17 mouse cellular contexts compared by ENCODE assay signal in genomic region chr2:77448951-77449480, GRCm38 (mm10).
DNase-seq lines count a peak whose midpoint lies in the region; ATAC-seq and TF ChIP-seq lines count a peak whose summit lies in the region.
"Had no signal": no experiment of that assay in that cellular context is flagged by ENCODE, and none has a peak within 500 bp of the region (broad histone marks: within the 10 kb centered on the region; RNA-seq: fewer than 3 reads in every experiment).

No protein-coding gene starts in this region.

- TF ChIP-seq CTCF in layer of hippocampus, adult 2 months (conservative IDR thresholded peaks at IDR 0.05), result no peak

- DNase-seq in lung, postnatal 25 days (ENCODE audit: low spot score), result no peak
- peak; percentile 31 for DNase-seq in embryo, embryonic 11 days
- no peak for DNase-seq in kidney, adult 8-10 months
- DNase-seq in spleen, postnatal 36 days (ENCODE audit: low spot score in 2 of 2), result no peak
- no peak for DNase-seq in layer of hippocampus, adult 2 months (ENCODE audit: low spot score in 2 of 2)
- DNase-seq: adrenal gland, postnatal 36 days; B cell, adult 2 months; cerebellum, postnatal 14 days; gastrocnemius, postnatal 36 days; thymus, postnatal 4 days had no signal

- H3K4me2 ChIP-seq in lung, embryonic 15.5 days, result no peak overlapping the region
- no peak overlapping the region for H3K4me2 ChIP-seq in hindbrain, embryonic 16.5 days (ENCODE audit: low read length)
- 0 out of 2 replicates have a peak overlapping the region, but pooled peaks have one; percentile 14 for H3K4me2 ChIP-seq in neural tube, embryonic 12.5 days (replicated peaks)
- H3K4me2 ChIP-seq: embryonic facial prominence, embryonic 12.5 days; limb, embryonic 12.5 days had no signal

- no peak overlapping the region for H3K9ac ChIP-seq in lung, embryonic 15.5 days
- no peak overlapping the region for H3K9ac ChIP-seq in hindbrain, embryonic 16.5 days (ENCODE audit: low read depth, low read length)
- H3K9ac ChIP-seq in neural tube, embryonic 12.5 days, result no peak overlapping the region
- H3K9ac ChIP-seq: embryonic facial prominence, embryonic 12.5 days; limb, embryonic 12.5 days; liver, embryonic 14.5 days had no signal

- no peaks in the 10 kb centered on the region for H3K36me3 ChIP-seq in lung, embryonic 15.5 days
- no peaks in the 10 kb centered on the region for H3K36me3 ChIP-seq in hindbrain, embryonic 16.5 days (ENCODE audit: control insufficient read depth, insufficient read depth, low read length)
- H3K36me3 ChIP-seq in neural tube, embryonic 12.5 days, result no peaks in the 10 kb centered on the region
- H3K36me3 ChIP-seq: embryonic facial prominence, embryonic 12.5 days; limb, embryonic 12.5 days had no signal

- ATAC-seq in lung, embryonic 15.5 days (ENCODE audit: borderline replicate concordance, extremely low read depth, low FRiP score, low TSS enrichment), result no peak
- no peak for ATAC-seq in hindbrain, embryonic 16.5 days
- no peak for ATAC-seq in neural tube, embryonic 12.5 days (ENCODE audit: low FRiP score, low read depth)
- ATAC-seq: Patski had no signal

- H3K27me3 ChIP-seq in lung, embryonic 15.5 days, result no peaks in the 10 kb centered on the region
- no peaks in the 10 kb centered on the region for H3K27me3 ChIP-seq in hindbrain, embryonic 16.5 days (replicated peaks; ENCODE audit: control insufficient read depth, insufficient read depth, low read length)
- 0 out of 2 replicates have a peak, but pooled peaks cover 2% of the 10 kb centered on the region for H3K27me3 ChIP-seq in neural tube, embryonic 12.5 days (replicated peaks)
- H3K27me3 ChIP-seq: embryonic facial prominence, embryonic 12.5 days; limb, embryonic 12.5 days had no signal

- 16% methylated on average over 8 of the region's 8 CpGs for WGBS in lung, embryonic 15.5 days
- WGBS in hindbrain, embryonic 16.5 days, result 26% methylated on average over 8 of the region's 8 CpGs
- 23% methylated on average over 8 of the region's 8 CpGs for WGBS in neural tube, embryonic 12.5 days

- H3K27ac ChIP-seq in lung, embryonic 15.5 days, result peak overlapping the region; percentile 47
- H3K27ac ChIP-seq in hindbrain, embryonic 16.5 days (ENCODE audit: low read depth, low read length), result peak overlapping the region; percentile 2; the same call in 1 of the 2 replicates
- H3K27ac ChIP-seq in neural tube, embryonic 12.5 days, result no peak overlapping the region
- H3K27ac ChIP-seq in layer of hippocampus, adult 2 months, result no peak overlapping the region
- H3K27ac ChIP-seq: embryonic facial prominence, embryonic 12.5 days; limb, embryonic 12.5 days; liver, embryonic 14.5 days had no signal

- no peaks in the 10 kb centered on the region for H3K9me3 ChIP-seq in lung, embryonic 15.5 days
- H3K9me3 ChIP-seq in hindbrain, embryonic 16.5 days (ENCODE audit: control insufficient read depth, low read length), result no peaks in the 10 kb centered on the region
- H3K9me3 ChIP-seq in neural tube, embryonic 12.5 days, result no peaks in the 10 kb centered on the region
- H3K9me3 ChIP-seq: embryonic facial prominence, embryonic 12.5 days; limb, embryonic 12.5 days had no signal

- no peak overlapping the region for H3K4me3 ChIP-seq in lung, embryonic 15.5 days
- H3K4me3 ChIP-seq in hindbrain, embryonic 16.5 days (ENCODE audit: low read length), result no peak overlapping the region
- H3K4me3 ChIP-seq in neural tube, embryonic 12.5 days, result no peak overlapping the region
- H3K4me3 ChIP-seq in layer of hippocampus, adult 2 months, result no peak overlapping the region
- H3K4me3 ChIP-seq: embryonic facial prominence, embryonic 12.5 days; limb, embryonic 12.5 days had no signal

- peaks cover 12% of the 10 kb centered on the region; the same call in 1 of the 2 replicates for H3K4me1 ChIP-seq in lung, embryonic 15.5 days
- H3K4me1 ChIP-seq in hindbrain, embryonic 16.5 days (ENCODE audit: control insufficient read depth, insufficient read depth, low read depth, low read length), result peaks cover 6% of the 10 kb centered on the region; the same call in 1 of the 2 replicates
- peaks cover 9% of the 10 kb centered on the region for H3K4me1 ChIP-seq in neural tube, embryonic 12.5 days
- H3K4me1 ChIP-seq: embryonic facial prominence, embryonic 12.5 days had no signal

Comparison
In these comparisons a context has a peak if more than half of its experiments do, and no peak if none do; other contexts are left out.
1. H3K27ac ChIP-seq: peak in lung, embryonic 15.5 days (single experiment) and hindbrain, embryonic 16.5 days (single experiment); none in neural tube, embryonic 12.5 days (single experiment) and layer of hippocampus, adult 2 months (single experiment).